Mouse (Mus musculus): ENCODE results near the gene Rapgef5. TPM values are rescaled to one million over a fixed set of nuclear protein-coding genes. Genes with fewer than 3 reads are reported as not detected.
A peak's percentile ranks its signal among the peaks of the same experiment; 100 is the strongest.
"Not testable (repeated sequence)": the region's sequence is repeated elsewhere in the genome, so short reads cannot be mapped to it uniquely, and the experiment has no call there.

The Rapgef5 gene
- polyA plus RNA-seq, 1 experiment from 2014 or later, result 2.1 TPM

GRCm38 (mm10) chr12:117771156-117771555, 254.9 kb downstream of the Rapgef5 start:
- H3K27me3 ChIP-seq, result peaks cover 9% of the 10 kb centered on the region
- ChIA-PET CTCF (no interaction called here), POLR2A (no interaction called here)
- TF ChIP-seq CTCF (IDR thresholded peaks at IDR 0.05), result no peak
- no peak for DNase-seq (ENCODE audit: low read depth, low spot score)
- ATAC-seq, result no peak
- in situ Hi-C loops (cut with MboI; ENCODE audit: low pct_unique_long_range_greater_than_20kb), result loop anchor here (5.0 to 25.0 kb wide), 2 partner anchors 81 to 1134 kb away; no protein-coding TSS in a partner anchor

DNA sequence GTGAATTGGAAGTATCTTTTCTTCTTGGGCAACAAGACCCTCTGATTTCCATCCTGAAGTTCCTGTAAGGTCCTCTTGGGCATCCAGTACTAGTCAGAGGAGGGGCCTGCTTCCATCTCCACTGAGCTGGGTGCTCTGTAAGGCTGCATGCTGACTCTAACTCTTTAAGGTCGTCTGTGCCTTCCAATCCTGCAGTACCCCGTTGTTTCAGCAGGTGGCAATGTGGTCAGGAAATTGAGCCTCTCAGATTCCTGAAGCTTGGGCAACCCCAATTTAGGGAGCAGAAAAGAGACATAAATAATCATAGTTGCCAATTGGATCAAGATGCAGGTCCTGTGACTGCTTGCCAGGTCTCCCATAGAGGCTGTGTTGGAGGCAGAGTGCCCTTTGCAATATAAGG, 256.4 kb downstream of the Rapgef5 start:
- TF ChIP-seq CTCF (IDR thresholded peaks at IDR 0.05), result peak; percentile 75
- DNase-seq (ENCODE audit: low read depth, low spot score) (no peak), ATAC-seq (no peak)
- CTCF ChIA-PET, result interaction anchor here (0.9 to 2.1 kb wide), 7 partner anchors 10 to 387 kb away, joined by 3 to 10 read pairs (median 4); no protein-coding TSS in a partner anchor
- in situ Hi-C loops (cut with MboI; ENCODE audit: low pct_unique_long_range_greater_than_20kb), result loop anchor here (5.0 to 25.0 kb wide), 2 partner anchors 80 to 1135 kb away; no protein-coding TSS in a partner anchor
- peaks cover 9% of the 10 kb centered on the region for H3K27me3 ChIP-seq
- POLR2A ChIA-PET, result no interaction called here

DNA sequence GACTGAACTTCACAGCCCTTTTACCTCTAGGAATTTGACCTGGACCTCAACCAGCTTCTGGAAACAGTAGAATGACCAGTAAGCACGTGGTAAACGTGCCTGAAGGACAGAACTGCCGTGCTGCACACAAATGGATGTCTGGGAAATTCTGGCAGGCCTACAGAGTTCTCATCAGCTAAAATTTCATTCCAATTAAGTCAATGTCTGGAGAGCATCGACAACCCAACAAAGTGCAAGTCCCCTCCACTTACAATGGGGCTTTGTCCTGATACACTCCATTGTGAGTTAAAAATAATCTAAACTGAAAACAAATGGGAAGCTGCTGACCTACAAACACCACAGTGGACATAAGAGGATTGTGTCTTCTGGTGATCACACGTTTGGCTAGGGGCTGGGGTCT, 260.6 kb downstream of the Rapgef5 start:
- ChIA-PET POLR2A (no interaction called here), CTCF (no interaction called here)
- in situ Hi-C loops (cut with MboI; ENCODE audit: low pct_unique_long_range_greater_than_20kb), result no loop called here
- H3K27me3 ChIP-seq, result peaks cover 9% of the 10 kb centered on the region
- TF ChIP-seq CTCF (IDR thresholded peaks at IDR 0.05), result no peak
- ATAC-seq (no peak), DNase-seq (ENCODE audit: low read depth, low spot score) (no peak)

GRCm38 (mm10) chr12:117781360-117781759, 265.1 kb downstream of the Rapgef5 start:
- ATAC-seq (no peak), DNase-seq (ENCODE audit: low read depth, low spot score) (no peak)
- TF ChIP-seq CTCF (IDR thresholded peaks at IDR 0.05), result no peak
- H3K27me3 ChIP-seq, result peaks cover 8% of the 10 kb centered on the region
- POLR2A ChIA-PET, result no interaction called here
- in situ Hi-C loops (cut with MboI; ENCODE audit: low pct_unique_long_range_greater_than_20kb), result no loop called here
- CTCF ChIA-PET, result interaction anchor here (1.3 kb wide), 1 partner anchor 12 kb away, joined by 3 read pairs; no protein-coding TSS in a partner anchor

- CTCF ChIA-PET, result interaction anchor here (1.2 to 2.0 kb wide), 2 partner anchors 11 kb away, joined by 3 to 7 read pairs; no protein-coding TSS in a partner anchor
These were observed 267.1 kb downstream of the Rapgef5 start for GRCm38 (mm10) chr12:117783426-117783825.

DNA sequence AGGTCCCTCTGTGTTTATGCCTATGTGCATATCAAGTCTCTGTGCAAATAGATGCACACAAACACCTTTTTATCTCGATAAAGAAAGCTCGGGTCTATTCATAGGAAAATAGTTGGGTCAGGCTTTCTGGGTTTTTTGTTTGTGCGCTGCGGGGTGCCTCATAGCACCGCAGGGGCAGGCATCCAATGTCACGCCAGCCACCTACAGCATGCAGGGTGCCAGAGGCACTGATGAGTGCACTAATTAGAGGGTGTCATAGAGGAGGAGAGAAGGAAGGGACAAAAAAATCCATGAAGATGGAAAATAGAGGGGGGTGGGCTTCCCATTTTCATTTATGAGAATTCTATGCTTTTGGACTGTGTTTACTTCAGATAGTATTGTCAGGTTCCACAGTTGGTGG, 270.3 kb downstream of the Rapgef5 start:
- in situ Hi-C loops (cut with MboI; ENCODE audit: low pct_unique_long_range_greater_than_20kb), result no loop called here
- POLR2A ChIA-PET, result no interaction called here
- no peak for TF ChIP-seq CTCF (IDR thresholded peaks at IDR 0.05)
- DNase-seq (ENCODE audit: low read depth, low spot score), result no peak
- no peaks in the 10 kb centered on the region for H3K27me3 ChIP-seq
- ATAC-seq, result no peak
- CTCF ChIA-PET, result no interaction called here

More at GRCm38 (mm10) chr12:117783426-117783825, 267.1 kb downstream of the Rapgef5 start:
- POLR2A ChIA-PET, result no interaction called here
- ATAC-seq, result peak; percentile 47
- in situ Hi-C loops (cut with MboI; ENCODE audit: low pct_unique_long_range_greater_than_20kb), result no loop called here
- TF ChIP-seq CTCF (IDR thresholded peaks at IDR 0.05), result no peak
- peaks cover 8% of the 10 kb centered on the region for H3K27me3 ChIP-seq
- no peak for DNase-seq (ENCODE audit: low read depth, low spot score)

GRCm38 (mm10) chr12:117788513-117789011, 272.3 kb downstream of the Rapgef5 start:
- CTCF ChIA-PET, result no interaction called here
- ATAC-seq (no peak), DNase-seq (ENCODE audit: low read depth, low spot score) (no peak)
- in situ Hi-C loops (cut with MboI; ENCODE audit: low pct_unique_long_range_greater_than_20kb), result no loop called here
- TF ChIP-seq CTCF (IDR thresholded peaks at IDR 0.05), result no peak
- no peaks in the 10 kb centered on the region for H3K27me3 ChIP-seq
- POLR2A ChIA-PET, result interaction anchor here (1.4 kb wide), 1 partner anchor 17 kb away, joined by 3 read pairs; no protein-coding TSS in a partner anchor

DNA sequence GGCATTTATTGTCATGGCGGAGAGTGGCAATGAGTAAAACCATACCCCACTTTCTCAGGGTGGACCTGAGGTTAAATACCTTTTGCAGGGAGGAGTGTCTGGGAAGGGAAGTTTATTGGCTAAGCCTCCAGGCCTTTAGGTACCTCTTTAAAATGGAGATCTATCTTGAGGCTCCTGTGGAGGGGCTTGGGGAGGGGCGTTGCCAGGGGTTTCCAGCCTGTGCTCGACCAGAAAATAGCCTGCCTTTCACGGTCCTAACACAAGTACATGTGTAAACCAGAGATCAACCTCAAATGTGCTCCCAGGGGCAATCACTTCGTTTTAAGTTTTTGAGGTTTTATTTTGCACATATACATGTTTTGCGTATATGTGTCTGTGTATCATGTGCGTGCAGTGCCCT, 272.7 kb downstream of the Rapgef5 start:
- no peaks in the 10 kb centered on the region for H3K27me3 ChIP-seq
- POLR2A ChIA-PET, result interaction anchor here (1.4 kb wide), 1 partner anchor 16 kb away, joined by 3 read pairs; no protein-coding TSS in a partner anchor
- in situ Hi-C loops (cut with MboI; ENCODE audit: low pct_unique_long_range_greater_than_20kb), result no loop called here
- CTCF ChIA-PET, result no interaction called here
- DNase-seq (ENCODE audit: low read depth, low spot score) (no peak), ATAC-seq (no peak)
- TF ChIP-seq CTCF (IDR thresholded peaks at IDR 0.05), result no peak

GRCm38 (mm10) chr12:117795303-117795702, 279.0 kb downstream of the Rapgef5 start:
- ATAC-seq (no peak), DNase-seq (ENCODE audit: low read depth, low spot score) (no peak)
- ChIA-PET CTCF (interaction anchor here (1.1 to 1.4 kb wide), 3 partner anchors 11 to 13 kb away, joined by 3 to 5 read pairs (median 3); no protein-coding TSS in a partner anchor), POLR2A (no interaction called here)
- no peak for TF ChIP-seq CTCF (IDR thresholded peaks at IDR 0.05)
- in situ Hi-C loops (cut with MboI; ENCODE audit: low pct_unique_long_range_greater_than_20kb), result no loop called here
- H3K27me3 ChIP-seq, result no peaks in the 10 kb centered on the region

GRCm38 (mm10) chr12:117803989-117804388, 287.7 kb downstream of the Rapgef5 start, which contains the start of gene Cdca7l:
Gene Cdca7l, plus strand, starts transcription at chr12:117804289.
- in situ Hi-C loops (cut with MboI; ENCODE audit: low pct_unique_long_range_greater_than_20kb); ATAC-seq; POLR2A ChIA-PET; CTCF ChIA-PET; H3K27me3 ChIP-seq; DNase-seq (ENCODE audit: low read depth, low spot score): not testable (repeated sequence)

DNA sequence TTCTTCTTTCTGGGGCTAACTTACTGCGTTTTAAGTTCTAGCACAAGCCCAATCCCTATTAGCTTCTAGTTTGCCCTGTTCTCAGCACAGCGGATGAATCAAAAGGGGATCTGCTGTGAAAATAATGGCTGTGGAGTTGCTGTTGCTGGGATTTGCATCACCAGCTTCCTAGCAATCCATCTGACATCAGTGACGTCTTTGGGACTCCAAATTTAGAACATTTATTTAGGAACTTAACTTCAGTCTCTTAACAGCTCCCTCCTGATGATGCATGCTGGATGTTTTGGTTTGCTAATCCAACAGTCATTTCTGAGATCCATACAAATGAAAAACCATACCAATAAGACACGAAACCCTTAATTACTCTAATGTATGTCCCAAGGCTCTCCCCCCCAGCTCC, 289.3 kb downstream of the Rapgef5 start:
- peaks cover 8% of the 10 kb centered on the region for H3K27me3 ChIP-seq
- ChIA-PET CTCF (interaction anchor here (1.7 kb wide), 1 partner anchor 11 kb away, joined by 5 read pairs; no protein-coding TSS in a partner anchor), POLR2A (interaction anchor here (0.7 kb wide), 1 partner anchor 17 kb away, joined by 3 read pairs; no protein-coding TSS in a partner anchor)
- no peak for DNase-seq (ENCODE audit: low read depth, low spot score)
- in situ Hi-C loops (cut with MboI; ENCODE audit: low pct_unique_long_range_greater_than_20kb), result no loop called here
- TF ChIP-seq CTCF (IDR thresholded peaks at IDR 0.05), result no peak
- no peak for ATAC-seq
